Mouse (Mus musculus): ENCODE results near the gene Twnk.

DNA sequence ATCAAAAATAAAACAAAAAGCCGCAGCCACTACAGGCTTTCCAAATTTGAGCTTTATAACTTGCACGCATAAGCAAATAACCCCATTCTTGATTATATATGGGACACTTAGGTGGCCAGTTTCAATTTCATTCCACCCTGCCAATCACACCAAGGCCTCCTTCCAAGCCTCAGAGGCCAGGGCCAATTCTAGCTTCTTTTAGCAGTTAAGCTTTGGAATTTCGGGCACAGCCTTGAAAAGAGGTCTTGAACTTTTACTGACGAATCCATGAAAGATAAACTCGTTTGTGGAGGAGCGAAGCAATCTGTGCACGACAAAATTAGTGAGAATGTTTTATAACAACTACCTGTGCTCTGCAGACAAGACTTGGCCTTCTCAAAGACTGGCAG is 52.3 kb downstream of the Twnk start:
- TF ChIP-seq JUN (IDR thresholded peaks at IDR 0.05; ENCODE audit: insufficient read depth, low read depth, low read length) (no peak), CTCF (conservative IDR thresholded peaks at IDR 0.05 in 1 of 2, IDR thresholded peaks at IDR 0.05 in 1 of 2; ENCODE audit: low read depth in 2 of 2, low read length in 2 of 2) (no peak), ELF1 (IDR thresholded peaks at IDR 0.05; ENCODE audit: low read depth, low read length) (no peak), NELFE (IDR thresholded peaks at IDR 0.05; ENCODE audit: low read depth, low read length) (no peak), HCFC1 (IDR thresholded peaks at IDR 0.05; ENCODE audit: low read depth, low read length) (no peak)
